10 mouse cellular contexts compared by ENCODE assay signal in genomic region chr16:97171500-97171899, GRCm38 (mm10). TPM values are rescaled to one million over a fixed set of nuclear protein-coding genes. Genes with fewer than 3 reads are reported as not detected.
DNase-seq lines count a peak whose midpoint lies in the region; ATAC-seq and TF ChIP-seq lines count a peak whose summit lies in the region.
"Had no signal": no experiment of that assay in that cellular context is flagged by ENCODE, and none has a peak within 500 bp of the region (broad histone marks: within the 10 kb centered on the region; RNA-seq: fewer than 3 reads in every experiment).

No protein-coding gene starts in this region.

- intact Hi-C loops in left cerebral cortex, postnatal 14 days (cut with DNase I) = loop anchor here (5.0 kb wide), 2 partner anchors 101 to 121 kb away; no protein-coding TSS in a partner anchor

- ATAC-seq in hindbrain, embryonic 11.5 days (ENCODE audit: low FRiP score) = no peak; the same call in 1 of the 2 replicates
- no peak for ATAC-seq in inflammation-experienced regulatory T-cells, adult 6 months

- no peak overlapping the region for H3K9ac ChIP-seq in hindbrain, embryonic 11.5 days (ENCODE audit: low read depth, low read length)

- WGBS in cerebellum, adult 2 months = 72% methylated on average over 8 of the region's 8 CpGs
- WGBS in hindbrain, embryonic 11.5 days = 50% methylated on average over 8 of the region's 8 CpGs

- no peak overlapping the region for H3K4me3 ChIP-seq in cerebellum, adult 2 months (replicated peaks; ENCODE audit: insufficient read depth, low read depth, low read length)
- H3K4me3 ChIP-seq in hindbrain, embryonic 11.5 days (ENCODE audit: low read depth, low read length) = no peak overlapping the region
- H3K4me3 ChIP-seq: heart, adult 2 months had no signal

- TF ChIP-seq CTCF in cerebellum, adult 2 months (IDR thresholded peaks at IDR 0.05; ENCODE audit: borderline replicate concordance, insufficient read depth, low read depth, low read length) = no peak

- H3K4me2 ChIP-seq in hindbrain, embryonic 11.5 days (replicated peaks; ENCODE audit: low read depth, low read length) = 0 out of 2 replicates have a peak overlapping the region, but pooled peaks have one; percentile 7

- H3K36me3 ChIP-seq in hindbrain, embryonic 11.5 days (ENCODE audit: control insufficient read depth, insufficient read depth, low read length) = no peaks in the 10 kb centered on the region

- no peaks in the 10 kb centered on the region for H3K4me1 ChIP-seq in cerebellum, adult 2 months (ENCODE audit: control insufficient read depth, insufficient read depth, low read length)
- no peaks in the 10 kb centered on the region; the same call in 1 of the 2 replicates for H3K4me1 ChIP-seq in hindbrain, embryonic 11.5 days (replicated peaks; ENCODE audit: control insufficient read depth, insufficient read depth, low read length)

- no peaks in the 10 kb centered on the region for H3K27me3 ChIP-seq in cerebellum, adult 2 months (ENCODE audit: control insufficient read depth, insufficient read depth, low read length)
- H3K27me3 ChIP-seq in hindbrain, embryonic 11.5 days (ENCODE audit: control insufficient read depth, insufficient read depth, low read length) = peaks cover 26% of the 10 kb centered on the region

- peak; percentile 73 to 77 for DNase-seq in cerebellum, postnatal 10 days
- no peak for DNase-seq in cerebellum, adult 2 months
- DNase-seq in hindbrain, embryonic 11.5 days (ENCODE audit: low spot score) = peak; percentile 40
- peak; percentile 69 to 91 for DNase-seq in left cerebral cortex, postnatal 14 days (ENCODE audit: low spot score in 2 of 2)
- DNase-seq in right cerebral cortex, adult 2 months (ENCODE audit: low spot score in 2 of 2) = peak; percentile 40 to 70
- DNase-seq in kidney, adult 11 months = no peak
- no peak for DNase-seq in thymus, postnatal 14 days
- DNase-seq: cerebellum, adult 11 months; heart, adult 2 months had no signal

- no peak for TF ChIP-seq POLR2A in cerebellum, adult 2 months (IDR thresholded peaks at IDR 0.05; ENCODE audit: borderline replicate concordance, insufficient read depth, low read length)

- H3K9me3 ChIP-seq in hindbrain, embryonic 11.5 days (ENCODE audit: control insufficient read depth, low read length) = no peaks in the 10 kb centered on the region

- no peak overlapping the region for H3K27ac ChIP-seq in cerebellum, adult 2 months (ENCODE audit: insufficient read depth, low read length)
- no peak overlapping the region for H3K27ac ChIP-seq in hindbrain, embryonic 11.5 days (ENCODE audit: low read depth, low read length)
- H3K27ac ChIP-seq: heart, adult 2 months had no signal

RNA-seq across cellular contexts. Expression of gene Dscam, which starts 0.9 kb away (rescaled TPM):
- polyA plus RNA-seq in cerebellum, adult 2 months (2012; rRNA removed) = 14.4 and 16.0 TPM in 2 replicates
- 2.0 and 2.3 TPM in 2 replicates for polyA plus RNA-seq in hindbrain, embryonic 11.5 days (2014; fragmentation: Nextera tagmentation; extraction: Ambion mirVana)
- 10 to 100 TPM; 42.4 to 48.2 TPM for total RNA-seq in left cerebral cortex, postnatal 14 days (2021)
- 1 to 10 TPM in 2 of 3 experiments, under 1 TPM in 1; 0.79 to 2.3 (median 1.0) TPM for polyA plus RNA-seq in inflammation-experienced regulatory T-cells, adult 6 months (2017; shearing (Covaris generic))
- total RNA-seq: heart, adult 2 months had no signal

Comparison
In these comparisons a context has a peak if more than half of its experiments do, and no peak if none do; other contexts are left out.
1. DNase-seq: peak in cerebellum, postnatal 10 days (2 of 2), hindbrain, embryonic 11.5 days (single experiment), left cerebral cortex, postnatal 14 days (2 of 2) and right cerebral cortex, adult 2 months (2 of 2); none in cerebellum, adult 2 months (0 of 2), kidney, adult 11 months (single experiment) and thymus, postnatal 14 days (single experiment).